Mouse (Mus musculus): ENCODE measurements at regions not wholly inside any gene's neighbourhood (a gene's known extent, or its start where the extent isn't known, plus 50 kb on each side); places are given as distances from the start of the nearest gene placed in this dataset.

DNA sequence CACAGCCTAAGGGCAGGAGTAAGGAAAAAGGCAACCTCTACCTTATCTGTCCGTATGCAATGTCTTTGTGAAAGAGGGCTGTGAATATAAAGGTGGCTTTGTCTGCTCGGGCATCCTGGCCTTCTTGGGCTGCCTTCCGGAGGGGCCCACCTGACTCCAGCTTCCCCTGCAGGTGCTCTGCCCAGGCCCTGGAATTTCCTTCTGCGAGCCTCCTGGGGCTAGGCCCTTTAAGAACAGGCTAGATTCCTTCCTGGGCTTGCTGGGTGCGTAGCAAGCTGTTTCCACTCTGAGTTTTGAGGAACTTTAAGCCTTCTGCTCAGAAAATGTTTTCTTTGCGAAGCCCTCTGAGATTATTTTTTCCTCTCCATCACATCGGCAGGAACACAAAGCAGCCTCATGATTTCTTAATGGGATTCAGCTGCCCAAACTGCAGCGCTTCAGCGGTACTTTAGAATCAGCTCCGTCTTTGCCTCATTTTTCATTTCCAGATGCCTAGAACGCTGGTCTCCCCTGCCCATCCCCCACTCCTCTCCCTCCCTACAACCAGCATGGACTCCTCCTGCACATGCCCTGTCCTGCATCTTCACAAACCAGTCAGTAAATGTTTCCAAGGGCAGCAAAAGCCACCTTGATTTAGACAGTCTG is 72.9 kb upstream of the Frmd6 start:
- DNase-seq (ENCODE audit: low spot score in 2 of 2), result peak in 1 of 2 experiments; percentile 33

- DNase-seq (ENCODE audit: low spot score in 2 of 2), result no peak
Observed at GRCm38 (mm10) chr12:70752911-70753290, 72.4 kb upstream of the Frmd6 start.

- DNase-seq (ENCODE audit: low spot score in 2 of 2), result no peak
Observed at GRCm38 (mm10) chr12:70753458-70753857, 71.9 kb upstream of the Frmd6 start.

DNA sequence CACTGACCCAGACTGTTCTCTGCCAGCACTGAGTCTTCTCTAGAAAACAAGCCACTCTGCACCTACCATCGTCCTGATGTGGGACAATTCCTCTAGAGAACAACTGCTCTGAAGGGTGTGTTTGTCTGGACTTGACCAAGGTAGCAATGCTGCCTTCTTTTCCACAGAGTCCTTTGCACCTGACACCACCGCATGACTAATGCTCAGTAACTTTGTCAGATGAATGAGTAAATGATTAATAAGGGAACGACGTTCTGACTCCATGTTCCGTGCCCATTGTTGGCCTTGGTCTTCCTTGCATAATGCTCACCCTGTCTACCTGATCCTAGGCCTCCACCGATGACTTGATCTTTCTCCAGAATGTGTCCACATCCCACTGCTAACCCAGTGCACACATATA is 67.2 kb upstream of the Frmd6 start:
- no peak for DNase-seq (ENCODE audit: low spot score in 2 of 2)

- no peak for DNase-seq (ENCODE audit: low spot score in 2 of 2)
Observed at GRCm38 (mm10) chr12:70763542-70763941, 61.8 kb upstream of the Frmd6 start.

DNA sequence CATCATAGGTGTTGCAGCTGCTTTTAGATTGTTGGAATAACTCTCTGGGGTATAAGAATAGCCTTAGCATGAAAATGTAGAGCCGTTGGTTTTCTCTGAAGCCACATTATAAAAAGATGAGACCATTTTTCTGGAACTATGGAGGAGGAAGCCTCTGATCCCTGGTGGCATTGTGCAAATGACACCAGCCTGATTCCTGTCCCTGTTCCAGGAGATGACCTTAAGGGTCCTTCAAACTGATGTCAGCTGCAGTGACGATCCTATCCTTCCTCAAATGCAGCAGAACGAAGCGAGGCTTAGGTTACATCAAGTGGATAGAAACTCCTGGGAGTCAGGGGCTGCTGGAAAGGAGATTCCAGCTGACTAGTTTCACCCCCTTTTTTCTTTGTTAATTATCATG is 59.0 kb upstream of the Frmd6 start:
- no peak for DNase-seq (ENCODE audit: low spot score in 2 of 2)

GRCm38 (mm10) chr12:70767959-70768358 is 57.4 kb upstream of the Frmd6 start:
- no peak for DNase-seq (ENCODE audit: low spot score in 2 of 2)

DNA sequence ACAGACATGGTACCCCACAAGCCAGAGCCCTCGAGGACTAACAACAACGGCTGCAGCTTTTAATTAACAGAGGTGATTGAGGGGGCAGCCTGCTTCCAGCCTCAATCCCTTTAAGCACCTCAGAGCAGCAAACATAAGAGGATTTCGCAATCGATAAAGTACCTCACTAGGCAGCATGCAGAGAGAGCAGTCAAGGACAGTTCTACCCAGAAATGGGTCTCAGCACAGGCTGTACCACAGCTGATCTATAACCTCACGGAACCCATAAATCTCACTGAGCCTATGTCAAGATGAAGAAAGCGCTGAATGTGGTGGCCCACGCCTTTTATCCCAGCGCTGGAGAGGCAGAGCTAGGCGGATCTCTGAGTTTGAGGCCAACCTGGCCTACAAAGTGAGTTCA is 56.6 kb upstream of the Frmd6 start:
- DNase-seq (ENCODE audit: low spot score in 2 of 2), result no peak

GRCm38 (mm10) chr12:70769538-70770176 is 55.7 kb upstream of the Frmd6 start:
- no peak for DNase-seq (ENCODE audit: low spot score in 2 of 2)

- no peak for DNase-seq (ENCODE audit: low spot score in 2 of 2)
Observed at GRCm38 (mm10) chr12:70774006-70774405, 51.3 kb upstream of the Frmd6 start.

- no peak for DNase-seq (ENCODE audit: low spot score in 2 of 2)
Observed at GRCm38 (mm10) chr12:70774816-70775591, 50.3 kb upstream of the Frmd6 start.

Data from frontal cortex, postnatal 36 days (tissue).